In genomic region chr19:37343899-37344298, GRCm38 (mm10) we compare ENCODE assay signal across 16 mouse cellular contexts.
"Had no signal": no experiment of that assay in that cellular context is flagged by ENCODE, and none has a peak within 500 bp of the region (broad histone marks: within the 10 kb centered on the region; RNA-seq: fewer than 3 reads in every experiment).

No protein-coding gene starts in this region.

- ATAC-seq: liver, embryonic 12.5 days had no signal

- H3K27me3 ChIP-seq: limb, embryonic 15.5 days; liver, embryonic 12.5 days; neural tube, embryonic 12.5 days; stomach, embryonic 15.5 days had no signal

- H3K27ac ChIP-seq: limb, embryonic 15.5 days; liver, embryonic 12.5 days; midbrain, embryonic 10.5 days; neural tube, embryonic 12.5 days; stomach, embryonic 15.5 days had no signal

- H3K9ac ChIP-seq: limb, embryonic 15.5 days; liver, embryonic 12.5 days; lung, embryonic 14.5 days; neural tube, embryonic 12.5 days; stomach, embryonic 15.5 days had no signal

- H3K36me3 ChIP-seq: limb, embryonic 15.5 days; liver, embryonic 12.5 days; midbrain, embryonic 10.5 days; neural tube, embryonic 12.5 days; stomach, embryonic 15.5 days had no signal

- H3K4me3 ChIP-seq: limb, embryonic 15.5 days; liver, embryonic 12.5 days; midbrain, embryonic 10.5 days; neural tube, embryonic 12.5 days; stomach, embryonic 15.5 days had no signal

- DNase-seq: kidney, postnatal 10 days; kidney, postnatal 4 days; layer of hippocampus, postnatal 36 days; lung, embryonic 14.5 days; lung, postnatal 10 days; lung, postnatal 4 days; midbrain, embryonic 14.5 days; retina, postnatal 1 day; right cerebral cortex, postnatal 4 days; spleen, adult 18-20 months; thymus, postnatal 4 days had no signal

- H3K4me2 ChIP-seq: limb, embryonic 15.5 days; liver, embryonic 12.5 days; lung, embryonic 14.5 days; neural tube, embryonic 12.5 days; stomach, embryonic 15.5 days had no signal

- H3K9me3 ChIP-seq: limb, embryonic 15.5 days; liver, embryonic 12.5 days; midbrain, embryonic 10.5 days; neural tube, embryonic 12.5 days; stomach, embryonic 15.5 days had no signal

- H3K4me1 ChIP-seq: limb, embryonic 15.5 days; midbrain, embryonic 10.5 days; neural tube, embryonic 12.5 days had no signal
